Mouse (Mus musculus) kidney, adult 2 months (tissue): ENCODE data around the gene Cdrt4.

Experiments
- CTCF ChIP-seq: fragments of 200-500 bp; conservative IDR thresholded peaks from 2 replicates; pipeline ENCODE4 v1.5.1; 2011; ENCODE audit warnings: low read depth, mild to moderate bottlenecking, control low read depth, low read length, moderate library complexity, mixed read lengths; ENCODE audit not compliant: insufficient read depth, insufficient read length
- POLR2A ChIP-seq: fragments of 200-500 bp; IDR thresholded peaks from one replicate; pipeline ENCODE4 v1.6.1; 2011; ENCODE audit warnings: low read depth, low read length, control low read depth

- no peak for TF ChIP-seq CTCF
- no peak for TF ChIP-seq POLR2A
Observed at GRCm38 (mm10) chr11:62957626-62958180, 6.7 kb downstream of the Cdrt4 start.
